Mouse (Mus musculus): Measurements from ENCODE around the gene Olfr1234. TPM values are rescaled to one million over a fixed set of nuclear protein-coding genes. Genes with fewer than 3 reads are reported as not detected.

The Olfr1234 gene
- polyA plus RNA-seq (2017; shearing (Covaris generic)), result not detected

GRCm38 (mm10) chr2:89364765-89365164 is at the start of gene Olfr1234:
Gene Olfr1234 (minus strand): TSS chr2:89364865.

GRCm38 (mm10) chr2:89409576-89409975 is 44.9 kb upstream of the Olfr1234 start, which contains the start of gene Olfr1238:
Gene Olfr1238 (minus strand): TSS chr2:89409676.

DNA sequence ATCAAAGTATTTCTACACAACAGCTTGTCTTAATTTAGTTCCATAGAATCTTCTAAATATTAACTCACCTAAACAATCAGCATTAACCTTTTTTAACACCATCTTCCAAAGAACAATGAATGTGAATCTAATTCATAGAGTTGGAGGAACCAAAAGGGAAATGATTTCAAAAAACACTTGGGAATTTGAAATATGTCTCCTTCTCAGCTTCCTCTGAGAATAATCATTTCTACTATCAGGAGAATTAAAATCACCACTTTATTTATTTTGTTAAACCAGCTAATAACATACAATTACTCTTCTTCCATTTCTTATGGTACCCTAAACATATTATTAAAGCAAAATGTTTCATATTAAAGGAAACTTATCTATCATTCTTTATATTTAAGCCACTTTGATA is 22.4 kb downstream of the Olfr1234 start, which contains the start of gene Olfr1233:
TSS of gene Olfr1233 (minus strand) at position 101 of the 400 bp plus-strand sequence.

DNA sequence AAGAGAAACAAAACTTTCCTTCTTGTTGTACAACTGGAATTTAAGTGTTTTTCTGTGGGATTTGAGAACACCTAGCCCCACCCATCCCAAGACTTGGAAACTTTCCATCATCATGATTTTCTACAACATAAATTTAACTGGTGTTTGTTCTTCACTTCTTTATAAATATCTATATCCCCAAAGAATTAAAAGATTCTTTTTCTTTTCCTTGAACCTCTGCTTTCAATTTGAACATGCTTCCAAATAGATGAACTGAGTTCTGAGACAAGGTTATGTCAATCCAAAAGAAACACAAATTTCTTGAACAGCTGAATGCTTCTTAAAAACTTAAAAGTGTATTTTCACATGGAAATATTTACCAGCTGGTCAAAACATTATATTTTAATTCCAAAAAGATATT is 35.1 kb downstream of the Olfr1234 start, which contains the start of gene Olfr1232:
TSS of gene Olfr1232 (minus strand) at position 101 of the 400 bp plus-strand sequence.

Other genes with a start within 250 kb of the Olfr1234 start
- gene Olfr1221, start 247.6 kb downstream of the Olfr1234 start, polyA plus RNA-seq (2017; shearing (Covaris generic)), result not detected
- gene Olfr1222, start 231.8 kb downstream of the Olfr1234 start, polyA plus RNA-seq (2017; shearing (Covaris generic)), result not detected
- not detected for gene Olfr1223, start 213.3 kb downstream of the Olfr1234 start, polyA plus RNA-seq (2017; shearing (Covaris generic))
- gene Olfr1224-ps1, start 200.8 kb downstream of the Olfr1234 start, polyA plus RNA-seq (2017; shearing (Covaris generic)), result not detected
- not detected for gene Olfr1225, start 190.2 kb downstream of the Olfr1234 start, polyA plus RNA-seq (2017; shearing (Covaris generic))
- gene Olfr1226, start 164.8 kb downstream of the Olfr1234 start, polyA plus RNA-seq (2017; shearing (Covaris generic)), result not detected
- not detected for gene Olfr1228, start 110.8 kb downstream of the Olfr1234 start, polyA plus RNA-seq (2017; shearing (Covaris generic))
- gene Olfr1229, start 76.9 kb downstream of the Olfr1234 start, polyA plus RNA-seq (2017; shearing (Covaris generic)), result not detected
- gene Olfr1230, start 67.6 kb downstream of the Olfr1234 start, polyA plus RNA-seq (2017; shearing (Covaris generic)), result not detected
- not detected for gene Olfr1231, start 57.8 kb downstream of the Olfr1234 start, polyA plus RNA-seq (2017; shearing (Covaris generic))
- not detected for gene Olfr1232, start 35.2 kb downstream of the Olfr1234 start, polyA plus RNA-seq (2017; shearing (Covaris generic))
- not detected for gene Olfr1233, start 22.5 kb downstream of the Olfr1234 start, polyA plus RNA-seq (2017; shearing (Covaris generic))
- gene Olfr1238, start 44.8 kb upstream of the Olfr1234 start, polyA plus RNA-seq (2017; shearing (Covaris generic)), result not detected
- not detected for gene Olfr1239, start 55.5 kb upstream of the Olfr1234 start, polyA plus RNA-seq (2017; shearing (Covaris generic))
- not detected for gene Olfr1240, start 78.1 kb upstream of the Olfr1234 start, polyA plus RNA-seq (2017; shearing (Covaris generic))
- gene Olfr1241, start 122.3 kb upstream of the Olfr1234 start, polyA plus RNA-seq (2017; shearing (Covaris generic)), result not detected
- gene Olfr1242, start 133.5 kb upstream of the Olfr1234 start, polyA plus RNA-seq (2017; shearing (Covaris generic)), result not detected
- not detected for gene Olfr1243, start 166.6 kb upstream of the Olfr1234 start, polyA plus RNA-seq (2017; shearing (Covaris generic))
- not detected for gene Olfr1245, start 213.6 kb upstream of the Olfr1234 start, polyA plus RNA-seq (2017; shearing (Covaris generic))
- not detected for gene Olfr1246, start 228.3 kb upstream of the Olfr1234 start, polyA plus RNA-seq (2017; shearing (Covaris generic))
- not detected for gene Olfr1247, start 249.3 kb upstream of the Olfr1234 start, polyA plus RNA-seq (2017; shearing (Covaris generic))

Measured in CD4-positive, CD25-positive, alpha-beta regulatory T cell, adult 9 weeks (primary cell).